Mouse (Mus musculus) T-helper 2 cell (primary cell): ENCODE data around the gene Triobp.

Source experiments
- in situ Hi-C: fragments of 300-600 bp; cut with MboI, MseI; formaldehyde crosslinking; loops from one replicate; pipeline ENCODE4 v1.15.1; 2025; ENCODE audit warnings: high pct_unique_total_duplicates

The Triobp gene

GRCm38 (mm10) chr15:78960088-78960487, 12.6 kb downstream of the Triobp start:
- in situ Hi-C loops, result loop anchor here (5.0 kb wide), 1 partner anchor 43 kb away; no protein-coding TSS in a partner anchor

GRCm38 (mm10) chr15:78962885-78963284, 15.4 kb downstream of the Triobp start:
- in situ Hi-C loops, result loop anchor here (5.0 kb wide), 1 partner anchor 46 kb away; no protein-coding TSS in a partner anchor

GRCm38 (mm10) chr15:78971626-78972025, 24.1 kb downstream of the Triobp start:
- in situ Hi-C loops, result no loop called here

- in situ Hi-C loops, result no loop called here
Measured at GRCm38 (mm10) chr15:78973950-78974349, 26.4 kb downstream of the Triobp start.

GRCm38 (mm10) chr15:78977676-78978159, 30.2 kb downstream of the Triobp start:
- in situ Hi-C loops, result no loop called here

GRCm38 (mm10) chr15:78978875-78979274, 31.4 kb downstream of the Triobp start:
- in situ Hi-C loops, result no loop called here

GRCm38 (mm10) chr15:78980084-78980483, 32.6 kb downstream of the Triobp start:
- in situ Hi-C loops, result no loop called here

GRCm38 (mm10) chr15:78982658-78983435, 35.3 kb downstream of the Triobp start:
- in situ Hi-C loops, result no loop called here

- in situ Hi-C loops, result no loop called here
Measured at GRCm38 (mm10) chr15:78983436-78984285, 36.1 kb downstream of the Triobp start.

GRCm38 (mm10) chr15:78984286-78984778, 36.8 kb downstream of the Triobp start:
- in situ Hi-C loops, result no loop called here

- in situ Hi-C loops, result no loop called here
Measured at GRCm38 (mm10) chr15:78986536-78987220, 39.2 kb downstream of the Triobp start.

GRCm38 (mm10) chr15:78988499-78988971, 41.0 kb downstream of the Triobp start:
- in situ Hi-C loops, result no loop called here

- in situ Hi-C loops, result no loop called here
Measured at GRCm38 (mm10) chr15:78989152-78990092, 41.9 kb downstream of the Triobp start.

GRCm38 (mm10) chr15:78990093-78990463, 42.6 kb downstream of the Triobp start:
- in situ Hi-C loops, result no loop called here

- in situ Hi-C loops, result no loop called here
Measured at GRCm38 (mm10) chr15:78990970-78991525, 43.5 kb downstream of the Triobp start.

GRCm38 (mm10) chr15:78992235-78992634, 44.7 kb downstream of the Triobp start:
- in situ Hi-C loops, result no loop called here

GRCm38 (mm10) chr15:78992925-78993324, 45.4 kb downstream of the Triobp start:
- in situ Hi-C loops, result no loop called here

- in situ Hi-C loops, result no loop called here
Measured at GRCm38 (mm10) chr15:78995916-78996315, 48.4 kb downstream of the Triobp start.

GRCm38 (mm10) chr15:78996663-78997062, 49.1 kb downstream of the Triobp start:
- in situ Hi-C loops, result no loop called here

- in situ Hi-C loops, result no loop called here
Measured at GRCm38 (mm10) chr15:78998348-78998747, 50.8 kb downstream of the Triobp start.
